Mouse (Mus musculus) lung, postnatal 14 days (tissue): ENCODE results near the gene Itga7.
"Not testable (repeated sequence)": the region's sequence is repeated elsewhere in the genome, so short reads cannot be mapped to it uniquely, and the experiment has no call there.

Source experiments
- DNase-seq: peaks from one replicate; pipeline ENCODE4 v3.0.0; 2021

Gene Itga7

GRCm38 (mm10) chr10:128935826-128936440, 2.3 kb downstream of the Itga7 start:
- no peak for DNase-seq

GRCm38 (mm10) chr10:128937756-128938390, 4.3 kb downstream of the Itga7 start:
- no peak for DNase-seq

GRCm38 (mm10) chr10:128938457-128938856, 4.8 kb downstream of the Itga7 start:
- DNase-seq = peak; percentile 73

- no peak for DNase-seq
Observed at GRCm38 (mm10) chr10:128938974-128939373, 5.4 kb downstream of the Itga7 start.

- no peak for DNase-seq
Observed at GRCm38 (mm10) chr10:128940475-128941061, 7.0 kb downstream of the Itga7 start.

- peak; percentile 63 for DNase-seq
Observed at GRCm38 (mm10) chr10:128945675-128946074, 12.1 kb downstream of the Itga7 start.

- no peak for DNase-seq
Observed at GRCm38 (mm10) chr10:128947496-128947895, 13.9 kb downstream of the Itga7 start.

- DNase-seq = no peak
Observed at GRCm38 (mm10) chr10:128950208-128950887, 16.7 kb downstream of the Itga7 start.

GRCm38 (mm10) chr10:128958340-128958739, 24.7 kb downstream of the Itga7 start:
- DNase-seq = no peak

GRCm38 (mm10) chr10:128960142-128960541, 26.5 kb downstream of the Itga7 start:
- DNase-seq = no peak

- no peak for DNase-seq
Observed at GRCm38 (mm10) chr10:128960590-128961584, 27.3 kb downstream of the Itga7 start, which contains the start of gene Mettl7b. Gene Mettl7b (minus strand): TSS chr10:128960988.

GRCm38 (mm10) chr10:128964961-128965360, 31.3 kb downstream of the Itga7 start:
- no peak for DNase-seq

- no peak for DNase-seq
Observed at GRCm38 (mm10) chr10:128965871-128966270, 32.3 kb downstream of the Itga7 start.

- DNase-seq = no peak
Observed at GRCm38 (mm10) chr10:128968341-128968749, 34.7 kb downstream of the Itga7 start.

GRCm38 (mm10) chr10:128970740-128971250, 37.2 kb downstream of the Itga7 start:
- DNase-seq = no peak

- no peak for DNase-seq
Observed at GRCm38 (mm10) chr10:128972841-128973240, 39.2 kb downstream of the Itga7 start.

- no peak for DNase-seq
Observed at GRCm38 (mm10) chr10:128976395-128976794, 42.8 kb downstream of the Itga7 start.

GRCm38 (mm10) chr10:128977522-128978114, 44.0 kb downstream of the Itga7 start:
- peak; percentile 46 for DNase-seq

- no peak for DNase-seq
Observed at GRCm38 (mm10) chr10:128980644-128981365, 47.2 kb downstream of the Itga7 start.

GRCm38 (mm10) chr10:128989131-128989530, 55.5 kb downstream of the Itga7 start, which contains the start of gene Olfr9:
Gene Olfr9 (plus strand): TSS chr10:128989431.
- not testable (repeated sequence) for DNase-seq
